Mouse (Mus musculus) forebrain, embryonic 11.5 days (tissue): ENCODE measurements around the gene Tnik. TPM values are rescaled to one million over a fixed set of nuclear protein-coding genes. Genes with fewer than 3 reads are reported as not detected.

Experiments used
- ATAC-seq: fragments of 200-750 bp; cut with Nextera tagmentation; replicated peaks from 2 replicates; pipeline ENCODE4 v1.8.0; 2017; ENCODE audit warnings: moderate TSS enrichment; ENCODE audit not compliant: low FRiP score
- DNase-seq: peaks from one replicate; pipeline ENCODE4 v3.0.0-alpha.2; 2017; ENCODE audit warnings: low spot score
- H3K27ac ChIP-seq: fragments of 300-500 bp; sonication (generic); 2 replicates; pipeline ENCODE4 v1.5.1; 2014; ENCODE audit warnings: low read depth, low read length
- H3K27me3 ChIP-seq: fragments of 300-500 bp; sonication (generic); 2 replicates; pipeline ENCODE4 v1.6.1; 2014; ENCODE audit warnings: mild to moderate bottlenecking, low read length, mixed read lengths; ENCODE audit not compliant: control insufficient read depth, insufficient read depth
- H3K36me3 ChIP-seq: fragments of 300-500 bp; sonication (generic); 2 replicates; pipeline ENCODE4 v1.6.1; 2014; ENCODE audit warnings: mild to moderate bottlenecking, low read length, moderate library complexity, mixed read lengths; ENCODE audit not compliant: control insufficient read depth, insufficient read depth
- H3K4me1 ChIP-seq: fragments of 300-500 bp; sonication (generic); replicated peaks from 2 replicates; pipeline ENCODE4 v1.6.1; 2014; ENCODE audit warnings: low read length, mixed read lengths; ENCODE audit not compliant: control insufficient read depth, insufficient read depth
- H3K4me2 ChIP-seq: fragments of 300-500 bp; sonication (generic); 2 replicates; pipeline ENCODE4 v1.6.1; 2014; ENCODE audit warnings: low read depth, mild to moderate bottlenecking, low read length, moderate library complexity, mixed read lengths; ENCODE audit not compliant: severe bottlenecking
- H3K4me3 ChIP-seq: fragments of 300-500 bp; sonication (generic); 2 replicates; pipeline ENCODE4 v1.5.1; 2014; ENCODE audit warnings: low read depth, low read length
- H3K9ac ChIP-seq: fragments of 300-500 bp; sonication (generic); 2 replicates; pipeline ENCODE4 v1.6.1; 2014; ENCODE audit warnings: low read length
- H3K9me3 ChIP-seq: fragments of 300-500 bp; sonication (generic); 2 replicates; pipeline ENCODE4 v1.6.1; 2016; ENCODE audit warnings: low read length, mixed read lengths; ENCODE audit not compliant: control insufficient read depth
- WGBS: fragments of 180-500 bp; shearing (Covaris S2); extraction: QIAGEN DNeasy Blood & Tissue Kit; methylation state at CpG from one replicate; pipeline ENCODE4 v1.1.7; 2014; 5-methylcytosine and 5-hydroxymethylcytosine counted together
- microRNA-seq: library from miRNA; unstranded; fragments of <30 nt; microRNA quantifications from one replicate; pipeline ENCODE4, GENCODE M21; 2016; ENCODE audit not compliant: insufficient number of aligned reads
- polyA plus RNA-seq: library from polyadenylated mRNA; unstranded; fragments of >200 nt; fragmentation: Nextera tagmentation; extraction: Ambion mirVana; gene quantifications from 2 replicates; pipeline ENCODE4 v1.2.1, GENCODE M21; 2014

Tnik gene
- polyA plus RNA-seq, 1 experiment from 2014 or later: 21.7 TPM

GRCm38 (mm10) chr3:28722531-28722930 is 459.5 kb downstream of the Tnik start:
- Histone ChIP-seq H3K27me3 (no peaks in the 10 kb centered on the region), H3K4me3 (no peak overlapping the region), H3K4me1 (no peaks in the 10 kb centered on the region), H3K27ac (no peak overlapping the region), H3K9me3 (no peaks in the 10 kb centered on the region), H3K36me3 (no peaks in the 10 kb centered on the region), H3K4me2 (no peak overlapping the region), H3K9ac (no peak overlapping the region)
- DNase-seq (no peak), ATAC-seq (no peak)

GRCm38 (mm10) chr3:28723534-28723933 is 460.5 kb downstream of the Tnik start:
- no peak for ATAC-seq
- Histone ChIP-seq H3K27ac (no peak overlapping the region), H3K9me3 (no peaks in the 10 kb centered on the region), H3K27me3 (no peaks in the 10 kb centered on the region), H3K4me3 (no peak overlapping the region), H3K36me3 (no peaks in the 10 kb centered on the region), H3K9ac (no peak overlapping the region), H3K4me2 (no peak overlapping the region), H3K4me1 (no peaks in the 10 kb centered on the region)
- 68% methylated on average over 6 of the region's 6 CpGs for WGBS
- DNase-seq: no peak

GRCm38 (mm10) chr3:28725203-28725602 is 462.2 kb downstream of the Tnik start:
- Histone ChIP-seq H3K9me3 (no peaks in the 10 kb centered on the region), H3K36me3 (no peaks in the 10 kb centered on the region), H3K4me3 (no peak overlapping the region), H3K9ac (no peak overlapping the region), H3K27ac (no peak overlapping the region), H3K4me1 (no peaks in the 10 kb centered on the region), H3K4me2 (no peak overlapping the region), H3K27me3 (no peaks in the 10 kb centered on the region)
- DNase-seq (no peak), ATAC-seq (no peak)
- 96% methylated on average over 13 of the region's 13 CpGs for WGBS

Small RNA genes lying within 50 kb of the gene (microRNA-seq; reads per million reads assigned to microRNA genes)
- not detected for gene Mir466q
